Mouse (Mus musculus): ENCODE results near the gene Pecam1.

DNA sequence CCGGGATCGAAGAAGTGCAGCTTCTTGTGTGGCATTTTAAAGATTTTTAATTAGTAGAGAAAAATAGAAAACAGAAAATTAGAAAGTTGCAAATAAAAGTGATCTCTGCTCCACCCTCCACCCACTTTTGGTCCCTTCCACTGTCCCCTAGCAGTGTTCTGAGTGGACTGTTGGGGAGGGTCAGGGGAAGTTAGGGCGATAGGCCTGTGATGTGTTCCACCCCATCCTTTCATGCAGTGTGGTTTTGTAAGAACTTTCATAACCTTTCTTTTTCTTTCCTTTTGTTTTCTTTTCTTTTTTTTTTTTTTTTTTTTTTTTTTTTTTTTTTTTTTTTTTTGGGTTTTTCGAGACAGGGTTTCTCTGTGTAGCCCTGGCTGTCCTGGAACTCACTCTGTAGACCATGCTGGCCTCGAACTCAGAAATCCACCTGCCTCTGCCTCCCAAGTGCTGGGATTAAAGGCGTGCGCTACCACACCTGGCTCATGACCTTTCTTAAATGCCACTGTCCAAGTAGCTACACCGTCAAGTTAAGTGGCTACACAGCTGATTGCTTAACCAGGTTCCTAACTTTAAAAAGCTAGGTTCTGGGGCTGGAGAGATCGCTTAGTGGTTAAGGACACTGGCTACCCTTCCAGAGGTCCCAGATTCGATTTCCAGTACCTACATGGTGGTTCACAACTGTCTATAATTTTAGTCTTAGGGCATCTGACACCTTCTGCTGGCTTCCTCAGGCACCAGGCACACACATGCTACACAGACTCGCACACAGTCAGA lies 87.6 kb downstream of the Pecam1 start:
- no peak for TF ChIP-seq CTCF (IDR thresholded peaks at IDR 0.05; ENCODE audit: low read depth, low read length)
- TF ChIP-seq POLR2A (IDR thresholded peaks at IDR 0.05; ENCODE audit: insufficient read depth, low read length) = no peak
- TF ChIP-seq EP300 (IDR thresholded peaks at IDR 0.05; ENCODE audit: insufficient read depth, low read depth, low read length) = no peak
